Mouse (Mus musculus) ES-E14 (cell line): ENCODE data around the gene Tnpo2.

Experiments used
- CHD2 ChIP-seq: IDR thresholded peaks from 2 replicates; pipeline ENCODE4 v1.6.1; 2014; ENCODE audit warnings: mild to moderate bottlenecking, low read depth, low read length, inconsistent platforms
- HCFC1 ChIP-seq: IDR thresholded peaks from 2 replicates; pipeline ENCODE4 v1.6.1; 2012; ENCODE audit warnings: low read length, inconsistent platforms, borderline replicate concordance; ENCODE audit not compliant: insufficient read depth
- MAFK ChIP-seq: IDR thresholded peaks from 2 replicates; pipeline ENCODE4 v1.6.1; 2014; ENCODE audit warnings: mild to moderate bottlenecking, low read depth, low read length, inconsistent platforms; ENCODE audit not compliant: insufficient read depth
- ZC3H11A ChIP-seq: IDR thresholded peaks from 2 replicates; pipeline ENCODE4 v1.6.1; 2012; ENCODE audit warnings: low read depth, mild to moderate bottlenecking, inconsistent platforms, low read length, borderline replicate concordance
- ZNF384 ChIP-seq: IDR thresholded peaks from 2 replicates; pipeline ENCODE4 v1.6.1; 2012; ENCODE audit warnings: low read depth, low read length, inconsistent platforms

GRCm38 (mm10) chr8:85035728-85036310 is 896 bp upstream of the Tnpo2 start:
- TF ChIP-seq ZNF384 (no peak), ZC3H11A (no peak), MAFK (no peak), HCFC1 (no peak), CHD2 (no peak)
